Mouse (Mus musculus): ENCODE results near the gene Bcar3. TPM values are rescaled to one million over a fixed set of nuclear protein-coding genes. Genes with fewer than 3 reads are reported as not detected.
A peak's percentile ranks its signal among the peaks of the same experiment; 100 is the strongest.

The Bcar3 gene
- polyA plus RNA-seq, 1 experiment from 2014 or later: 14.1 TPM

- no peak overlapping the region for H3K9ac ChIP-seq
- H3K9me3 ChIP-seq: no peaks in the 10 kb centered on the region
- H3K27ac ChIP-seq: no peak overlapping the region
- peaks cover 3% of the 10 kb centered on the region; the same call in 1 of the 2 replicates for H3K4me1 ChIP-seq
- 88% methylated on average over 8 of the region's 8 CpGs for WGBS
- H3K27me3 ChIP-seq (replicated peaks): no peaks in the 10 kb centered on the region
- H3K4me3 ChIP-seq (replicated peaks): no peak overlapping the region
- no peak overlapping the region for H3K4me2 ChIP-seq
- no peak for ATAC-seq (ENCODE audit: insufficient read depth, low FRiP score, low read depth)
- no peaks in the 10 kb centered on the region for H3K36me3 ChIP-seq
These were observed 77.9 kb downstream of the Bcar3 start for GRCm38 (mm10) chr3:122371646-122372341.

DNA sequence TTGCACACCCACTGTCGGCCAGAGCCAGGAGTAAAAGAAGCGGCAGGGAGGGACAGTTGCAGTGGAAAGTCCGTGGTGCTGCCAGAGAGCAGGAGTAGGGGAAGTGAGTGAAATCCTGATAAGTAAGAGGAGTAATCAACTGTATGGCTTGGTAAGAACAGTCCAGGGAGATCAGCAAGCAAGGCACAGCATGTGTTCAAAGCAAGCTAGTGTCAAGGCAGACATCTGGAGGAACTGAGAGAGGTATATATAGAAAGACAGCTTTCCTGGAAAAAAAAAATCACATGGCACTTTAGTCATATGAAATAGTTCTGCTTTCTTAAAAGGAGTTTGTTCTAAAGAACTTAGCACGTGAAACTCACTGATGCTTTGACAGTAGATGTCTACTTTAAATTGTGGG lies 78.7 kb downstream of the Bcar3 start:
- no peak overlapping the region for H3K9ac ChIP-seq
- peaks cover 6% of the 10 kb centered on the region; the same call in 1 of the 2 replicates for H3K4me1 ChIP-seq
- WGBS: 64% methylated on average over 4 of the region's 4 CpGs
- H3K27ac ChIP-seq: no peak overlapping the region
- no peak for ATAC-seq (ENCODE audit: insufficient read depth, low FRiP score, low read depth)
- no peaks in the 10 kb centered on the region for H3K9me3 ChIP-seq
- no peak overlapping the region for H3K4me3 ChIP-seq (replicated peaks)
- H3K27me3 ChIP-seq (replicated peaks): no peaks in the 10 kb centered on the region
- H3K4me2 ChIP-seq: no peak overlapping the region
- no peaks in the 10 kb centered on the region for H3K36me3 ChIP-seq

DNA sequence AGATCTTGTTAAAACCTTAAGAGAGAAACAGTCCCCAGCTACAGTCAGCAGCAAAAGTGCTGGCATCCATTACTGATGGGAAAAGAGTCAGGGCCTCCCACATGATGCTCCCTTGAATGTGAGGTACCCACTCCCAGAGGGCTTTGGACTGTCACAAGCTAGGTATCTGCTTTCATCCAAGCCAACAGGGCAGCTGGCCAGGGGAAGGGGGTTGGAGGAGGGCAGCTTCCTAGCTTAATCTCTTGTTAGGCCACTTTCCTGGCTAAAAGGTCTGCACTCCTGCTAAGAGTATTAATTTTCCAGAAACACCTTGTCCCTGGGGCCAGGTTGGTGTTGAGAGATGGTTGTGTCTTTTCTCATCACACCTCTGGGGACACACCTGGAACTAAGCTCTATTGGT lies 82.1 kb downstream of the Bcar3 start:
- no peak overlapping the region for H3K4me3 ChIP-seq (replicated peaks)
- peaks cover 6% of the 10 kb centered on the region; the same call in 1 of the 2 replicates for H3K4me1 ChIP-seq
- no peak overlapping the region for H3K9ac ChIP-seq
- ATAC-seq (ENCODE audit: insufficient read depth, low FRiP score, low read depth): no peak
- H3K27ac ChIP-seq: no peak overlapping the region
- no peak overlapping the region for H3K4me2 ChIP-seq
- no peaks in the 10 kb centered on the region for H3K27me3 ChIP-seq (replicated peaks)
- H3K9me3 ChIP-seq: no peaks in the 10 kb centered on the region
- H3K36me3 ChIP-seq: no peaks in the 10 kb centered on the region

GRCm38 (mm10) chr3:122376412-122376831 lies 82.5 kb downstream of the Bcar3 start:
- H3K4me2 ChIP-seq: no peak overlapping the region
- ATAC-seq (ENCODE audit: insufficient read depth, low FRiP score, low read depth): no peak
- H3K36me3 ChIP-seq: no peaks in the 10 kb centered on the region
- H3K4me3 ChIP-seq (replicated peaks): no peak overlapping the region
- no peaks in the 10 kb centered on the region for H3K27me3 ChIP-seq (replicated peaks)
- WGBS: 51% methylated on average over 10 of the region's 10 CpGs
- no peaks in the 10 kb centered on the region for H3K9me3 ChIP-seq
- H3K4me1 ChIP-seq: peaks cover 6% of the 10 kb centered on the region; the same call in 1 of the 2 replicates
- no peak overlapping the region for H3K27ac ChIP-seq
- no peak overlapping the region for H3K9ac ChIP-seq

- H3K36me3 ChIP-seq: no peaks in the 10 kb centered on the region
- no peak overlapping the region for H3K9ac ChIP-seq
- H3K4me2 ChIP-seq: no peak overlapping the region
- H3K4me1 ChIP-seq: peaks cover 6% of the 10 kb centered on the region; the same call in 1 of the 2 replicates
- no peak for ATAC-seq (ENCODE audit: insufficient read depth, low FRiP score, low read depth)
- H3K4me3 ChIP-seq (replicated peaks): no peak overlapping the region
- 50% methylated on average over 8 of the region's 8 CpGs for WGBS
- H3K27ac ChIP-seq: 0 out of 2 replicates have a peak overlapping the region, but pooled peaks have one; percentile 3
- no peaks in the 10 kb centered on the region for H3K27me3 ChIP-seq (replicated peaks)
- no peaks in the 10 kb centered on the region for H3K9me3 ChIP-seq
These were observed 83.0 kb downstream of the Bcar3 start for GRCm38 (mm10) chr3:122376841-122377464.

- no peak for ATAC-seq (ENCODE audit: insufficient read depth, low FRiP score, low read depth)
- H3K4me2 ChIP-seq: no peak overlapping the region
- H3K36me3 ChIP-seq: no peaks in the 10 kb centered on the region
- no peak overlapping the region for H3K27ac ChIP-seq
- H3K4me1 ChIP-seq: peaks cover 6% of the 10 kb centered on the region; the same call in 1 of the 2 replicates
- H3K9me3 ChIP-seq: no peaks in the 10 kb centered on the region
- H3K9ac ChIP-seq: no peak overlapping the region
- WGBS: 68% methylated on average over 6 of the region's 6 CpGs
- H3K27me3 ChIP-seq (replicated peaks): no peaks in the 10 kb centered on the region
- no peak overlapping the region for H3K4me3 ChIP-seq (replicated peaks)
These were observed 84.7 kb downstream of the Bcar3 start for GRCm38 (mm10) chr3:122378634-122379033.

DNA sequence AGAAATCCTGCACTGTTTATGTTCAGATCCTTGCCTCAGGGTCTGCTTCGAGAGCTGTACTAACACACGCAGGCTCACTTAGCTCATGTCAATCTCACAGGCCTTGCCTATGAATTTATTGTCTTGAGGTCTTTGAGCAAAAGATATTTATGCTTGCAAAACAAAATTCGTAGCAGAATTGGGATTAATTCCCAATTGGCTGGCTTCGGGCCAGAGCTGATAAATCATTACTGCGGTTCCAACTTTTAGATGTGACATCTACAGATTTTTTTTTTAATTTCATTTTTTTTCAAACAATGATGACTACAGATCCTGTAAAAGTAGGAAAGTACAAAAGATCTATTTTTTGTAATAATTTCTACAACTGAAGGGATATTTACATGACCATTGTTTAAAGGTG lies 86.8 kb downstream of the Bcar3 start:
- no peaks in the 10 kb centered on the region for H3K9me3 ChIP-seq
- H3K9ac ChIP-seq: no peak overlapping the region
- no peak for ATAC-seq (ENCODE audit: insufficient read depth, low FRiP score, low read depth)
- WGBS: 61% methylated on average over 5 of the region's 5 CpGs
- H3K4me3 ChIP-seq (replicated peaks): no peak overlapping the region
- no peak overlapping the region for H3K27ac ChIP-seq
- peaks cover 6% of the 10 kb centered on the region; the same call in 1 of the 2 replicates for H3K4me1 ChIP-seq
- H3K4me2 ChIP-seq: no peak overlapping the region
- H3K36me3 ChIP-seq: no peaks in the 10 kb centered on the region
- no peaks in the 10 kb centered on the region for H3K27me3 ChIP-seq (replicated peaks)

GRCm38 (mm10) chr3:122381591-122381990 lies 87.7 kb downstream of the Bcar3 start:
- Histone ChIP-seq H3K4me2 (no peak overlapping the region), H3K4me3 (replicated peaks) (no peak overlapping the region), H3K9ac (no peak overlapping the region), H3K9me3 (no peaks in the 10 kb centered on the region), H3K36me3 (no peaks in the 10 kb centered on the region), H3K27me3 (replicated peaks) (no peaks in the 10 kb centered on the region), H3K4me1 (peaks cover 3% of the 10 kb centered on the region; the same call in 1 of the 2 replicates), H3K27ac (no peak overlapping the region)
- 88% methylated on average over 3 of the region's 3 CpGs for WGBS
- ATAC-seq (ENCODE audit: insufficient read depth, low FRiP score, low read depth): no peak

DNA sequence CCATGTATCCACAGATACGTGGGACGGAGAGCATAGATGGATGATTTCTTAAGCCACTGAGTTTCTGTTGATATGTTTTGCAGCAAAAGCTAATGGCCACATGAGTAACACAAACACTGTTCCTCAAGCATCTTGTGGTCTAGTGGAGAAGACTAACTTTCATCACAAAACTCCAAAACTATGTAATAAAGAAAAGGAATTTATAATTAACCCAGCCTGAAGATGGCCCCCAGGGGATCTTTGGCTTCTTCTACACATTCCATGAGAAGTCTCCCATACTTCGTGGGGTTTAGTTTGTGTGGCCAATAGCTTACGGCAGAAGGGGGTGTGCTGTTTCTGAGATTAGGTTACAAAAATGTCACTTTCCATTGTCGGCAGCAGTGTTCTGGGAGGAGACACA lies 92.5 kb downstream of the Bcar3 start:
- H3K27me3 ChIP-seq (replicated peaks): no peaks in the 10 kb centered on the region
- WGBS: 86% methylated on average over 5 of the region's 5 CpGs
- no peak for ATAC-seq (ENCODE audit: insufficient read depth, low FRiP score, low read depth)

DNA sequence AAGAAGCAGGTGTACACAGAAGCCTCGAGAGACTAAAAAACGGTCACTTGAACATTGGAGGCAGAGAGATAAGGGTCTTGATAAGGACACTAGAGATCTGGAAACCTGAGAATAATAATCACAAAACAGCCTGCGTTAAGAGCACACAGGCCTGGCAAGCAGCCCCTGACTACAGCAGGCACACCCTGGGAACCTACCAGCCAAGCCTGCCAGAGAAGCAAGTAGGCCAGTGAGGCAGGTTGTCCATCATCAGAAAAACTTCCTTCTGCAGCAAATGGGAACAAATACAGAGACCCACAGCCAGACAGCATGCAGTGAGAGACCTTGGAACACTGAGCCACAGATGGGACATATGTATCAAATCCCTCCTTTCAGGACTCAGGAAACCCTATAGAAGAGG lies 93.8 kb downstream of the Bcar3 start:
- WGBS: 47% methylated on average over 3 of the region's 3 CpGs
- no peaks in the 10 kb centered on the region for H3K9me3 ChIP-seq
- H3K36me3 ChIP-seq: no peaks in the 10 kb centered on the region
- H3K27me3 ChIP-seq (replicated peaks): no peaks in the 10 kb centered on the region
- no peak overlapping the region for H3K4me3 ChIP-seq (replicated peaks)
- no peak overlapping the region for H3K9ac ChIP-seq
- H3K4me1 ChIP-seq: no peaks in the 10 kb centered on the region
- ATAC-seq (ENCODE audit: insufficient read depth, low FRiP score, low read depth): no peak
- H3K27ac ChIP-seq: no peak overlapping the region
- no peak overlapping the region for H3K4me2 ChIP-seq

More for the DNA sequence above, 92.5 kb downstream of the Bcar3 start:
- Histone ChIP-seq H3K9ac (no peak overlapping the region), H3K9me3 (no peaks in the 10 kb centered on the region), H3K4me2 (no peak overlapping the region), H3K27ac (no peak overlapping the region), H3K4me1 (no peaks in the 10 kb centered on the region), H3K4me3 (replicated peaks) (no peak overlapping the region), H3K36me3 (no peaks in the 10 kb centered on the region)

DNA sequence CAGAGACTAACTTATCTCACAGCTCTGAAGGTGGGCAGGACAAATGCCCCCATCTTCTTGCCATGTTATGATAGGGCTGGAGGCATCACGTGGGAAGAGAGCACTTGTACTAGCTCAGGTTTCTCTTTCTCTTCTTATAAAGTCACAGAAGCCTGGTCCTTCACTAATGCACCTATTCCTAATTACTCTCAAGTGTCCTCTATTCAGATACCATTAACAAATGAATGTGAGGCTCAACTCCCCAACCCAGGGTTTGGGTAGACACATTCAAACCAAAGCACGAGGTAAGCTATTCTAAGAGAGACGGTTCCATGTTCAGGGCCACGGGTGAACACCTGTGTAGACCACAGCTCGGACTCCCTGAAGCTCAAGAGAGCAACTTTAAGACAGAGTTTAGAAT lies 96.0 kb downstream of the Bcar3 start:
- Histone ChIP-seq H3K27me3 (replicated peaks) (no peaks in the 10 kb centered on the region), H3K9me3 (no peaks in the 10 kb centered on the region), H3K36me3 (no peaks in the 10 kb centered on the region), H3K9ac (no peak overlapping the region), H3K4me2 (no peak overlapping the region), H3K4me1 (no peaks in the 10 kb centered on the region), H3K27ac (no peak overlapping the region), H3K4me3 (replicated peaks) (no peak overlapping the region)
- WGBS: 86% methylated on average over 5 of the region's 5 CpGs
- ATAC-seq (ENCODE audit: insufficient read depth, low FRiP score, low read depth): no peak

DNA sequence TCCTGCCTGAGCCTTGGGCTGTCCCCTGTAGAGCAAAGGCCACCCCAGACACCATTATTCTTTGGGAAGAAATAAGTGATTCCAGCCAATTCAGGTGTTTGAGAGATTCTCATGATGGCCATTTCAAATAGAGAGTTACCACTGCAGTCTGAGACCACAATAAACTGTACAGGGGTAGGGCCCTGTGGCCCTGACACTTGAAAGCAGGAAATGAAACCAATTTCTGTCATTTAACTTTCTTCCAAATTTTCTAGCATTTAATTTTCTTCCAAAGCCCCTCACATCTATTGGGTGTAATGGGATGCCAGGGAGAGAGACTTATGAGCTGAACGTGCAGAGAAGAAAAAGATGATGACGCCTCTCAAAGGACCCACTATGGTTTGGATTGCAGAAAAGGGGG lies 97.2 kb downstream of the Bcar3 start:
- no peaks in the 10 kb centered on the region for H3K27me3 ChIP-seq (replicated peaks)

More for the DNA sequence above, 97.2 kb downstream of the Bcar3 start:
- 91% methylated on average over 2 of the region's 2 CpGs for WGBS
- no peaks in the 10 kb centered on the region for H3K4me1 ChIP-seq
- ATAC-seq (ENCODE audit: insufficient read depth, low FRiP score, low read depth): no peak
- H3K4me3 ChIP-seq (replicated peaks): no peak overlapping the region
- H3K9me3 ChIP-seq: no peaks in the 10 kb centered on the region
- no peak overlapping the region for H3K9ac ChIP-seq
- H3K36me3 ChIP-seq: no peaks in the 10 kb centered on the region
- no peak overlapping the region for H3K4me2 ChIP-seq
- H3K27ac ChIP-seq: no peak overlapping the region

Data from stomach, embryonic 15.5 days (tissue).